Mouse (Mus musculus): ENCODE results near the gene Abhd18. TPM values are rescaled to one million over a fixed set of nuclear protein-coding genes. Genes with fewer than 3 reads are reported as not detected.

Abhd18 gene
- polyA plus RNA-seq, 1 experiment, result 5.6 TPM

GRCm38 (mm10) chr3:40952606-40953005 is 105.8 kb downstream of the Abhd18 start:
- H3K27ac ChIP-seq (ENCODE audit: insufficient read depth, low read depth, low read length), result no peak overlapping the region
- no peak for TF ChIP-seq CTCF (IDR thresholded peaks at IDR 0.05; ENCODE audit: low read depth, low read length)
- TF ChIP-seq POLR2A (IDR thresholded peaks at IDR 0.05; ENCODE audit: borderline replicate concordance, low read depth, low read length), result no peak
- H3K4me3 ChIP-seq (ENCODE audit: insufficient read depth, low read length), result no peak overlapping the region
- peaks cover 3% of the 10 kb centered on the region; the same call in 1 of the 2 replicates for H3K4me1 ChIP-seq (ENCODE audit: control insufficient read depth, insufficient read depth, low read length)

- Histone ChIP-seq H3K27ac (ENCODE audit: insufficient read depth, low read depth, low read length) (no peak overlapping the region), H3K4me1 (ENCODE audit: control insufficient read depth, insufficient read depth, low read length) (peaks cover 2% of the 10 kb centered on the region; the same call in 1 of the 2 replicates), H3K4me3 (ENCODE audit: insufficient read depth, low read length) (no peak overlapping the region)
- TF ChIP-seq CTCF (IDR thresholded peaks at IDR 0.05; ENCODE audit: low read depth, low read length), result no peak
Observed at GRCm38 (mm10) chr3:40954792-40955191, 108.0 kb downstream of the Abhd18 start.

GRCm38 (mm10) chr3:40958831-40959230 is 112.1 kb downstream of the Abhd18 start:
- TF ChIP-seq CTCF (IDR thresholded peaks at IDR 0.05; ENCODE audit: low read depth, low read length) (no peak), POLR2A (IDR thresholded peaks at IDR 0.05; ENCODE audit: borderline replicate concordance, low read depth, low read length) (no peak)
- Histone ChIP-seq H3K4me1 (ENCODE audit: control insufficient read depth, insufficient read depth, low read length) (peaks cover 2% of the 10 kb centered on the region; the same call in 1 of the 2 replicates), H3K4me3 (ENCODE audit: insufficient read depth, low read length) (no peak overlapping the region), H3K27ac (ENCODE audit: insufficient read depth, low read depth, low read length) (no peak overlapping the region)

GRCm38 (mm10) chr3:40980758-40981157 is 134.0 kb downstream of the Abhd18 start:
- TF ChIP-seq POLR2A (IDR thresholded peaks at IDR 0.05; ENCODE audit: borderline replicate concordance, low read depth, low read length) (no peak), CTCF (IDR thresholded peaks at IDR 0.05; ENCODE audit: low read depth, low read length) (no peak)
- Histone ChIP-seq H3K4me3 (ENCODE audit: insufficient read depth, low read length) (no peak overlapping the region), H3K27ac (ENCODE audit: insufficient read depth, low read depth, low read length) (no peak overlapping the region), H3K4me1 (ENCODE audit: control insufficient read depth, insufficient read depth, low read length) (no peaks in the 10 kb centered on the region)

- Histone ChIP-seq H3K27ac (ENCODE audit: insufficient read depth, low read depth, low read length) (no peak overlapping the region), H3K4me1 (ENCODE audit: control insufficient read depth, insufficient read depth, low read length) (0 out of 2 replicates have a peak, but pooled peaks cover 2% of the 10 kb centered on the region), H3K4me3 (ENCODE audit: insufficient read depth, low read length) (no peak overlapping the region)
- TF ChIP-seq POLR2A (IDR thresholded peaks at IDR 0.05; ENCODE audit: borderline replicate concordance, low read depth, low read length) (no peak), CTCF (IDR thresholded peaks at IDR 0.05; ENCODE audit: low read depth, low read length) (no peak)
Observed at GRCm38 (mm10) chr3:40987539-40987938, 140.8 kb downstream of the Abhd18 start.

Other genes with a start within 250 kb of the Abhd18 start
- gene Slc25a31, start 138.1 kb upstream of the Abhd18 start, polyA plus RNA-seq (2012; ENCODE audit: insufficient read depth, insufficient read length, missing spikeins), result not detected in 2 replicates
- 19.0 and 21.3 TPM in 2 replicates for gene Hspa4l, start 102.5 kb upstream of the Abhd18 start, polyA plus RNA-seq (2012; ENCODE audit: insufficient read depth, insufficient read length, missing spikeins)
- 13.8 and 19.6 TPM in 2 replicates for gene Plk4, start 47.0 kb upstream of the Abhd18 start, polyA plus RNA-seq (2012; ENCODE audit: insufficient read depth, insufficient read length, missing spikeins)
- 9.1 and 9.5 TPM in 2 replicates for gene Mfsd8, start 84 bp upstream of the Abhd18 start, polyA plus RNA-seq (2012; ENCODE audit: insufficient read depth, insufficient read length, missing spikeins)
- not detected in 2 replicates for gene 1700034I23Rik, start 55.6 kb downstream of the Abhd18 start, polyA plus RNA-seq (2012; ENCODE audit: insufficient read depth, insufficient read length, missing spikeins)
- 7.0 and 7.9 TPM in 2 replicates for gene Larp1b, start 102.9 kb downstream of the Abhd18 start, polyA plus RNA-seq (2012; ENCODE audit: insufficient read depth, insufficient read length, missing spikeins)
- 40.2 and 42.7 TPM in 2 replicates for gene Pgrmc2, start 236.1 kb downstream of the Abhd18 start, polyA plus RNA-seq (2012; ENCODE audit: insufficient read depth, insufficient read length, missing spikeins)